Mouse (Mus musculus): ENCODE results near the gene Med6.
"Not testable (repeated sequence)": the region's sequence is repeated elsewhere in the genome, so short reads cannot be mapped to it uniquely, and the experiment has no call there.

The Med6 gene

DNA sequence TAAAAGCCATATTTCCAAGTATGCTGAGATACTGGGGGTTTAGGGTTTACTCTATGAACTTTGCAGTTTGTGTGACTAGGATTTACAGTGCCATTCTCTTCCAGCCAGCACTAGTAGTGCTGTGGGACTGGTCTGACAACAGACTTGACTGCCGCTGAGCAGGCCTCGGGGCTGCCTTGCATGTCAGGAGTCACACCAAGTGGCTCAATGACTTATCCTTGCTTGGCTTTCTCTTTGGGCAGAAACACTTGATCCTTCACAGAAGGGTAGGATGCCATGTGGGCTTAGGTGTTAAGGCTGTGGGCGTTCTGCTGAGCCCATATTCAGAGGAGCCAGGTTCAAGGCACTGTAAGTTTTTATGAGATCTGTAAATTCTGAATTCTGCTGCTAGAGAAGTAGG is 45.5 kb downstream of the Med6 start:
- DNase-seq (ENCODE audit: low spot score in 2 of 2): no peak

DNA sequence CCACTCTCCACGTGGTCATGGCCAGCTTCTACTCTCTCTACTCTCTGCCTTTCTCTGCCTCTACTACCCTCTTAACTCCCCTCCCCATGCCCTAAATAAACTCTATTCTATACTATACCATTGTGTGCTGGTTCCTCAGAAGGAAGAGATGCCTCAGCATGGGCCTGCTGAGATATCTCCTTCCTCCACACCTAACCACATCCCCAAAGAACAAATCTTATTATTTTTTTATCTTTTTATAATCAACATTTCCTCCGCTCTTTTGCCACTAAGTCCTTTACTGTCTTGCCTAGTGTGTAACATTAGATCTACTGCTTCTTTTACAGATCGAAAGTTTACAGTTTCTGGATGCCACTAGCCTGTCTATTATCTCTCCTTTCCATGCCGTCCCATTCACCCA is 47.6 kb downstream of the Med6 start:
- no peak for DNase-seq (ENCODE audit: low spot score in 2 of 2)

- DNase-seq (ENCODE audit: low spot score in 2 of 2): no peak
Measured at GRCm38 (mm10) chr12:81533029-81533419, 61.8 kb downstream of the Med6 start.

- peak; percentile 88 to 93 for DNase-seq (ENCODE audit: low spot score in 2 of 2)
Measured at GRCm38 (mm10) chr12:81532316-81533028, 62.3 kb downstream of the Med6 start, which contains the start of the genes Gm20498 and Synj2bp. Gm20498 (minus strand) TSS chr12:81532905. Synj2bp (minus strand) TSS chr12:81532911.

- DNase-seq (ENCODE audit: low spot score in 2 of 2): not testable (repeated sequence)
Measured at GRCm38 (mm10) chr12:81530587-81530986, 64.2 kb downstream of the Med6 start.
